Mouse (Mus musculus) forebrain, embryonic 13.5 days (tissue): ENCODE results near the gene Zfp869. TPM values are rescaled to one million over a fixed set of nuclear protein-coding genes. Genes with fewer than 3 reads are reported as not detected.
"Not testable (repeated sequence)": the region's sequence is repeated elsewhere in the genome, so short reads cannot be mapped to it uniquely, and the experiment has no call there.

ENCODE experiments used
- ATAC-seq: fragments of 200-750 bp; cut with Nextera tagmentation; 2 replicates; pipeline ENCODE4 v1.8.0; 2017
- H3K27ac ChIP-seq: fragments of 300-500 bp; sonication (generic); 2 replicates; pipeline ENCODE4 v1.5.1; 2015; ENCODE audit warnings: inconsistent platforms, mild to moderate bottlenecking, moderate library complexity
- H3K27me3 ChIP-seq: fragments of 300-500 bp; sonication (generic); 2 replicates; pipeline ENCODE4 v1.6.1; 2015; ENCODE audit warnings: mild to moderate bottlenecking, inconsistent platforms
- H3K36me3 ChIP-seq: fragments of 300-500 bp; sonication (generic); 2 replicates; pipeline ENCODE4 v1.6.1; 2015; ENCODE audit warnings: mild to moderate bottlenecking, inconsistent platforms; ENCODE audit not compliant: poor library complexity, severe bottlenecking
- H3K4me1 ChIP-seq: fragments of 300-500 bp; sonication (generic); 2 replicates; pipeline ENCODE4 v1.6.1; 2015; ENCODE audit warnings: inconsistent platforms
- H3K4me2 ChIP-seq: fragments of 300-500 bp; sonication (generic); 2 replicates; pipeline ENCODE4 v1.6.1; 2015; ENCODE audit warnings: inconsistent platforms, mild to moderate bottlenecking, moderate library complexity
- H3K4me3 ChIP-seq: fragments of 300-500 bp; sonication (generic); 2 replicates; pipeline ENCODE4 v1.5.1; 2015; ENCODE audit warnings: mild to moderate bottlenecking, inconsistent platforms
- H3K9ac ChIP-seq: fragments of 300-500 bp; sonication (generic); 2 replicates; pipeline ENCODE4 v1.6.1; 2015; ENCODE audit warnings: mild to moderate bottlenecking, inconsistent platforms
- H3K9me3 ChIP-seq: fragments of 300-500 bp; sonication (generic); replicated peaks from 2 replicates; pipeline ENCODE4 v1.6.1; 2016; ENCODE audit warnings: inconsistent platforms
- WGBS: fragments of 180-500 bp; shearing (Covaris S2); methylation state at CpG from one replicate; pipeline ENCODE4 v1.1.7; 2015; 5-methylcytosine and 5-hydroxymethylcytosine counted together
- polyA plus RNA-seq: library from polyadenylated mRNA; unstranded; fragments of >200 nt; fragmentation: Nextera tagmentation; extraction: Ambion mirVana; gene quantifications from 2 replicates; pipeline ENCODE4 v1.2.1, GENCODE M21; 2015

Gene Zfp869
- polyA plus RNA-seq, 1 experiment from 2014 or later, result 27.9 TPM

- H3K9me3 ChIP-seq, H3K4me1 ChIP-seq, ATAC-seq, H3K27me3 ChIP-seq, H3K27ac ChIP-seq, H3K4me3 ChIP-seq, H3K9ac ChIP-seq, H3K4me2 ChIP-seq: not testable (repeated sequence)
- WGBS, result 81% methylated on average over 2 of the region's 2 CpGs
- H3K36me3 ChIP-seq, result peaks cover 23% of the 10 kb centered on the region
Measured at GRCm38 (mm10) chr8:69665051-69665450, 45.5 kb downstream of the Zfp869 start.

DNA sequence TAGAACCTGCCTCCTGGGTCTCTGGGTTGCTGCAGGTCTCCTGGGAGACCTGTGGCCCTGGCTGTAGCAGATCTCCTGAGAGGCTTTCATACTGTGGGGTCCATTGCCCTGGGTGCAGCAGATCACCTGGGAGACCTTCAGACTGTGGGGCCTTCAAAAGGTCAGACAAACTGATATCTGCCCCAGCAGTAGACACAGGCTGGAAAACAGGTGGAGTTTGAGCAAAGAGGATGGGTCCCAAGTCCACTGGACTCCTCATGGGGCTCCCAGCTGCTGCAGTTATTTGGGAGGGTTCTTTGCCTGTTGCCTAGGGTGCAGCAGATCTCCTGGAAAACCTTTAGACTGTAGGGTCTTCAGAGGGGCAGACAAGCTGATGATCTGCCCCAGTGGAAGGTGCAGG, 49.2 kb downstream of the Zfp869 start:
- Histone ChIP-seq H3K4me1 (no peaks in the 10 kb centered on the region), H3K9ac (no peak overlapping the region), H3K9me3 (peaks cover 4% of the 10 kb centered on the region; the same call in 1 of the 2 replicates), H3K4me3 (no peak overlapping the region), H3K4me2 (no peak overlapping the region), H3K27me3 (no peaks in the 10 kb centered on the region), H3K36me3 (peaks cover 28% of the 10 kb centered on the region), H3K27ac (no peak overlapping the region)
- no peak for ATAC-seq

Other genes with a start within 250 kb of the Zfp869 start
- gene Gm7697, start 187.7 kb downstream of the Zfp869 start, polyA plus RNA-seq, result not detected in 2 replicates
- 42.9 and 44.8 TPM in 2 replicates for gene Zfp868, start 85.2 kb downstream of the Zfp869 start, polyA plus RNA-seq
- gene Zfp964, start 56.2 kb downstream of the Zfp869 start, polyA plus RNA-seq, result 1.9 TPM in 2 replicates
- gene Zfp963, start 39.2 kb upstream of the Zfp869 start, polyA plus RNA-seq, result 7.2 and 8.8 TPM in 2 replicates
- 0.28 and 0.81 TPM in 2 replicates for gene Gm20422, start 64.2 kb upstream of the Zfp869 start, polyA plus RNA-seq
- 41.7 and 45.5 TPM in 2 replicates for gene Atp13a1, start 80.4 kb upstream of the Zfp869 start, polyA plus RNA-seq
- gene Zfp866, start 80.5 kb upstream of the Zfp869 start, polyA plus RNA-seq, result 43.0 and 45.4 TPM in 2 replicates
- gene Gmip, start 98.0 kb upstream of the Zfp869 start, polyA plus RNA-seq, result 24.0 and 28.6 TPM in 2 replicates
- 0.88 and 0.89 TPM in 2 replicates for gene Lpar2, start 111.7 kb upstream of the Zfp869 start, polyA plus RNA-seq
- gene Pbx4, start 121.8 kb upstream of the Zfp869 start, polyA plus RNA-seq, result 63.5 and 67.7 TPM in 2 replicates
- 1.1 and 1.3 TPM in 2 replicates for gene Cilp2, start 177.0 kb upstream of the Zfp869 start, polyA plus RNA-seq
- 2.5 and 3.4 TPM in 2 replicates for gene Tssk6, start 191.5 kb upstream of the Zfp869 start, polyA plus RNA-seq
- gene Ndufa13, start 191.8 kb upstream of the Zfp869 start, polyA plus RNA-seq, result 172 and 183 TPM in 2 replicates
- 7.2 and 7.9 TPM in 2 replicates for gene Yjefn3, start 192.0 kb upstream of the Zfp869 start, polyA plus RNA-seq